Mouse (Mus musculus) hindbrain, embryonic 16.5 days (tissue): ENCODE data around the gene Bcorl1. TPM values are rescaled to one million over a fixed set of nuclear protein-coding genes. Genes with fewer than 3 reads are reported as not detected.

Experiments used
- ATAC-seq: fragments of 200-750 bp; cut with Nextera tagmentation; 2 replicates; pipeline ENCODE4 v1.8.0; 2017; ENCODE audit warnings: moderate TSS enrichment, moderate library complexity
- H3K27ac ChIP-seq: fragments of 300-500 bp; sonication (generic); 2 replicates; pipeline ENCODE4 v1.5.1; 2014; ENCODE audit warnings: low read depth, mild to moderate bottlenecking, control low read depth, low read length, moderate library complexity
- H3K27me3 ChIP-seq: fragments of 300-500 bp; sonication (generic); replicated peaks from 2 replicates; pipeline ENCODE4 v1.6.1; 2014; ENCODE audit warnings: low read length; ENCODE audit not compliant: control insufficient read depth, insufficient read depth
- H3K36me3 ChIP-seq: fragments of 300-500 bp; sonication (generic); 2 replicates; pipeline ENCODE4 v1.6.1; 2014; ENCODE audit warnings: mild to moderate bottlenecking, low read length, moderate library complexity, mixed read lengths; ENCODE audit not compliant: control insufficient read depth, insufficient read depth
- H3K4me1 ChIP-seq: fragments of 300-500 bp; sonication (generic); 2 replicates; pipeline ENCODE4 v1.6.1; 2014; ENCODE audit warnings: low read depth, low read length; ENCODE audit not compliant: control insufficient read depth, insufficient read depth
- H3K4me2 ChIP-seq: fragments of 300-500 bp; sonication (generic); 2 replicates; pipeline ENCODE4 v1.6.1; 2014; ENCODE audit warnings: mild to moderate bottlenecking, low read length, control low read depth, moderate library complexity
- H3K4me3 ChIP-seq: fragments of 300-500 bp; sonication (generic); 2 replicates; pipeline ENCODE4 v1.5.1; 2014; ENCODE audit warnings: mild to moderate bottlenecking, low read length, control low read depth, moderate library complexity
- H3K9ac ChIP-seq: fragments of 300-500 bp; sonication (generic); 2 replicates; pipeline ENCODE4 v1.6.1; 2014; ENCODE audit warnings: low read depth, mild to moderate bottlenecking, control low read depth, low read length, moderate library complexity
- H3K9me3 ChIP-seq: fragments of 300-500 bp; sonication (generic); 2 replicates; pipeline ENCODE4 v1.6.1; 2014; ENCODE audit warnings: mild to moderate bottlenecking, low read length, moderate library complexity; ENCODE audit not compliant: control insufficient read depth
- WGBS: fragments of 180-500 bp; shearing (Covaris S2); extraction: QIAGEN DNeasy Blood & Tissue Kit; methylation state at CpG from one replicate; pipeline ENCODE4 v1.1.7; 2014; 5-methylcytosine and 5-hydroxymethylcytosine counted together
- polyA plus RNA-seq: library from polyadenylated mRNA; unstranded; fragments of >200 nt; fragmentation: Nextera tagmentation; extraction: Ambion mirVana; gene quantifications from 2 replicates; pipeline ENCODE4 v1.2.1, GENCODE M21; 2015

Bcorl1 gene
- polyA plus RNA-seq, 1 experiment from 2014 or later, result 6.8 TPM

- WGBS, result 83% methylated on average over 8 of the region's 9 CpGs
- Histone ChIP-seq H3K27me3 (no peaks in the 10 kb centered on the region), H3K4me3 (no peak overlapping the region), H3K4me1 (no peaks in the 10 kb centered on the region), H3K4me2 (no peak overlapping the region), H3K27ac (no peak overlapping the region), H3K9me3 (no peaks in the 10 kb centered on the region; the same call in 1 of the 2 replicates), H3K9ac (no peak overlapping the region), H3K36me3 (peaks cover 7% of the 10 kb centered on the region)
- no peak for ATAC-seq
Observed at GRCm38 (mm10) chrX:48367841-48368240, 26.7 kb downstream of the Bcorl1 start.

DNA sequence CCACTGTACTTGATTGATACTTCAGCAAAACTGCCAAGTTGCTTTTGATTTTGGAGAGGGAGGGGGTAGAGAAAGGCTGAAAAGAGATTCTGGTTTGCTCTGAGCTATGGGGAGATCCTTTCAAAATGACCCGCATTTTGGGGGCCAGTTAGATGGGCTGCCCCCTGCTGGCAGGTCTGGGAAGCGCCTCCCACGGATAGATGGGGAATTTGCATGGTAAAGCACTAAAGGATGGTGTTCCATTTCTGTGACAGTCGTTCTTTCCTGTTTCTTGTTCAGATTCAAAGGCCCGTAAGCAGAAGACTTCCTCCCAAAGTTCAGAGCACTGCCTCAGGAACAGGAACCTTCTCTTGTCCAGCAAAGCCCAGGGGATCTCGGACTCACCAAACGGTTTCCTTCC lies 42.5 kb downstream of the Bcorl1 start:
- Histone ChIP-seq H3K9me3 (no peaks in the 10 kb centered on the region), H3K36me3 (peaks cover 7% of the 10 kb centered on the region), H3K4me3 (no peak overlapping the region), H3K4me2 (no peak overlapping the region), H3K9ac (no peak overlapping the region), H3K27me3 (no peaks in the 10 kb centered on the region), H3K4me1 (no peaks in the 10 kb centered on the region), H3K27ac (no peak overlapping the region)
- WGBS, result 54% methylated on average over 7 of the region's 7 CpGs
- ATAC-seq, result no peak

- Histone ChIP-seq H3K4me3 (no peak overlapping the region), H3K9me3 (no peaks in the 10 kb centered on the region), H3K4me1 (no peaks in the 10 kb centered on the region), H3K36me3 (peaks cover 7% of the 10 kb centered on the region), H3K9ac (no peak overlapping the region), H3K27ac (no peak overlapping the region; the same call in 1 of the 2 replicates), H3K27me3 (no peaks in the 10 kb centered on the region), H3K4me2 (no peak overlapping the region)
- ATAC-seq, result peak; percentile 60; the same call in 1 of the 2 replicates
- WGBS, result 27% methylated on average over 3 of the region's 4 CpGs
Observed at GRCm38 (mm10) chrX:48385927-48386326, 44.8 kb downstream of the Bcorl1 start.

DNA sequence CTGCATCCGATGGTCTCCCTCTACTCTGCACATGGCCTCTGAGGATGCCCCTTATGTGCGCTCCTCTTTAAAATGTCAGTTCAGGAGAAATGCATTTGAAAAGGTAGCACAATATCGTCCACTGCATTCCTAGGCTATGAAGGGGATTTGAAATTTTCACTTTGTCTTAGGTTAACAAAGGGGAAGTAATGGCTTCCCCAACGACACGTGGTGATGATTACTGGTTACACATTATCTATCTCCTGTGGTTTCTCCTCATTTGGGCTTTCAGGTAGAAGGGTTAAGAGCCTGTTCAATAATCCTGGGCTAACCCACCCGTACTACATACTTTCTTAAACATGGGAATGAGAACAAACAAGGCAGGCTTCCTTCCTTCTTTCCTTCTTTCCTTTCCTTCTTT lies 48.2 kb downstream of the Bcorl1 start:
- H3K4me2 ChIP-seq, result no peak overlapping the region
- H3K27ac ChIP-seq, result no peak overlapping the region
- 89% methylated on average over 6 of the region's 6 CpGs for WGBS
- no peak for ATAC-seq
- H3K9me3 ChIP-seq, result no peaks in the 10 kb centered on the region
- H3K27me3 ChIP-seq, result no peaks in the 10 kb centered on the region
- H3K36me3 ChIP-seq, result peaks cover 5% of the 10 kb centered on the region; the same call in 1 of the 2 replicates
- no peaks in the 10 kb centered on the region for H3K4me1 ChIP-seq
- no peak overlapping the region for H3K9ac ChIP-seq
- no peak overlapping the region for H3K4me3 ChIP-seq

DNA sequence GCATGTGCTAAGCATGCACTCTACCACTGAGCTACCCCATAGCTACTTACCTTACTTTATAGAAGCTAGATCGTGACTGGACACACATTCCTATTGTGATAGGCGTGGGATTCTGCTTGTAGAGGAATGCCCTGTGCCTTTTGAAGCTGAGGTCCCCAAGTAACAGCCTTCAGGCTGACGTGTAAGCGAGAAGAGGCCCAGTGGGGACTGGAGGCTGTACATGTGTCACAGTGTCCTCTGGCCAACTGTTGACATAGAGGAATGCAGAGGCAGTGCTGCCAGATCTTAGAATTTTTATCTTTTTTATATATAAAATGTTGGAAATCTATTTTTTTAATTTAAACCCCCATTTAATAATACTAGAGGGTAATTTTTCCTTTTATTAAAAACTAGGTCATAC lies 58.8 kb downstream of the Bcorl1 start:
- H3K9me3 ChIP-seq, result no peaks in the 10 kb centered on the region
- H3K27me3 ChIP-seq, result no peaks in the 10 kb centered on the region
- no peaks in the 10 kb centered on the region for H3K4me1 ChIP-seq
- H3K4me2 ChIP-seq, result no peak overlapping the region
- no peak overlapping the region for H3K9ac ChIP-seq
- WGBS, result 82% methylated on average over 4 of the region's 4 CpGs
- H3K4me3 ChIP-seq, result no peak overlapping the region
- H3K27ac ChIP-seq, result no peak overlapping the region
- H3K36me3 ChIP-seq, result peaks cover 19% of the 10 kb centered on the region
- no peak for ATAC-seq

- Histone ChIP-seq H3K9ac (no peak overlapping the region), H3K4me1 (no peaks in the 10 kb centered on the region), H3K27me3 (no peaks in the 10 kb centered on the region), H3K36me3 (peaks cover 22% of the 10 kb centered on the region), H3K27ac (no peak overlapping the region), H3K9me3 (no peaks in the 10 kb centered on the region), H3K4me3 (no peak overlapping the region), H3K4me2 (no peak overlapping the region)
- ATAC-seq, result no peak
- WGBS, result 64% methylated on average over 2 of the region's 3 CpGs
Observed at GRCm38 (mm10) chrX:48405141-48405540, 64.0 kb downstream of the Bcorl1 start.

- Histone ChIP-seq H3K4me3 (peak overlapping the region; percentile 47), H3K9ac (peak overlapping the region; percentile 38; the same call in 1 of the 2 replicates), H3K4me2 (peak overlapping the region; percentile 63), H3K27ac (no peak overlapping the region), H3K4me1 (no peaks in the 10 kb centered on the region), H3K27me3 (no peaks in the 10 kb centered on the region), H3K9me3 (no peaks in the 10 kb centered on the region), H3K36me3 (peaks cover 3% of the 10 kb centered on the region)
- peak; percentile 92 for ATAC-seq
- WGBS, result 15% methylated on average over 27 of the region's 36 CpGs
Observed at GRCm38 (mm10) chrX:48409611-48410387, 68.6 kb downstream of the Bcorl1 start.

DNA sequence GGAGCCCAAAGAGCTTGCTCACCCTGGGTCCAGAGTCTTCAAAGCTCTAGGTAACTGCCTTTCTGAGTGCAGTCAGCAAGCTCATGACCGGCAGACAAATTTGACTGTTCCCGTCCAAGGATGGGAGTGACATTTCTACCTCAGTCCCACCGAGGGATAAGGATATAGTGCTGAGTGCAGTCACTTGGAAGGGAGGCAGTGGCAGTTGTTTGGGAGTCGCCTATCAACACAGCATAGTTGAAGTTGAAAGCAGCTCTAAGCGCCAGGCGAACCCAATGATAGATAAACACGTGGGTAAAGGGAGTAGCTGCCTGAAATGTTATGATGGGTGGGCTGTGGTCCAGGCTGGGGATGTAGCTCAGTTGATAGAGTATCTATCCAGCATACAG lies 69.2 kb downstream of the Bcorl1 start:
- H3K4me1 ChIP-seq, result no peaks in the 10 kb centered on the region
- no peak overlapping the region for H3K9ac ChIP-seq
- no peak overlapping the region for H3K27ac ChIP-seq
- no peaks in the 10 kb centered on the region for H3K9me3 ChIP-seq
- H3K4me3 ChIP-seq, result peak overlapping the region; percentile 47
- WGBS, result 27% methylated on average over 7 of the region's 7 CpGs
- H3K27me3 ChIP-seq, result no peaks in the 10 kb centered on the region
- peaks cover 3% of the 10 kb centered on the region for H3K36me3 ChIP-seq
- peak overlapping the region; percentile 63 for H3K4me2 ChIP-seq
- ATAC-seq, result no peak

- 87% methylated on average over 6 of the region's 6 CpGs for WGBS
- no peak overlapping the region for H3K9ac ChIP-seq
- ATAC-seq, result no peak
- H3K27ac ChIP-seq, result no peak overlapping the region
- H3K27me3 ChIP-seq, result no peaks in the 10 kb centered on the region
- no peaks in the 10 kb centered on the region for H3K4me1 ChIP-seq
- H3K36me3 ChIP-seq, result no peaks in the 10 kb centered on the region
- H3K4me3 ChIP-seq, result no peak overlapping the region
- H3K9me3 ChIP-seq, result no peaks in the 10 kb centered on the region
- no peak overlapping the region for H3K4me2 ChIP-seq
Observed at GRCm38 (mm10) chrX:48412629-48413028, 71.5 kb downstream of the Bcorl1 start.
